ENCODE assay signal across 10 mouse cellular contexts in the genomic region with DNA sequence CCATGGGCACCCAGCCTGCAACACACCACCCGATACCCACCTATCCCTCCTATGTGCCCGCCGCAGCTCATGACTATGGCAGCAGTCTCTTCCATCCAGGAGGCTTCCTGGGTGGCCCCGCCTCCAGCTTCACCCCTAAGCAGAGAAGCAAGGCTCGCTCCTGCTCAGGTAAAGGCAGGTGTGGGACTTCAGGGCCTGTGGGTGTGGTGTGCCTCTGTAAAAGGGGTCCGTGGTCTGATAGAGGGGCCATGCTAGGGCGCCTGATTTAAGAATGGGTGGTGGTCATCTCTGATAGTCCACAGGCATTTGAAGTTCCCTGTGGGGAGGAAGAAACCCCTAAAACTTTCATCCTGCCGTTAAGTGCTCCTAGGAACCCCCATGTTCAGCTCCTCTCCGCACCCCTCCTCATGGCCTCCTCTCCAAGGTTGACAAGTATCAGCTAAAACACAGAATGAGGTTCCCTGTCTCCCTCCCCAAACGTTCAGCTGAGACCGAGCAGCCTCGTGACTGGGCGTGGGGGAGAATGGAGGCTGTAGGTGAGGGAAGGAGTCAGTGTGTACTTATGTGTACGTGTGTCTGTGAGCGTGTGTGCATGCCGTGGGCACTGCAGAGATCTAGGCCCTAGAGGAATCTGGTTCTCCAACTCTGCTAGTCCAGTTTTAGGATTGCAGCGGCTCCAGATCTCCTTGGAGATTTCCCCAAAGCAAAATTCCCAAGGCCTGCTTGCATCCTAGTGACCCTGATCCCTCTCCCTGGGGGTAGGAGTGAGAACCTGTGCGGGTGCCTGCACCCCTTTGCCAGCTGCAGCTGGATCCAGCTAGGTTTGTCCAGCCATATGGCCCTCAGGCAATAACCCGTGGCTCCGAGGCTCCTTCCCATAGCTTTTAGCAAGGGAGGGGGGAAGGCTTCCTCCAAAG. TPM values are rescaled to one million over a fixed set of nuclear protein-coding genes. Genes with fewer than 3 reads are reported as not detected.
A peak's percentile ranks its signal among the peaks of the same experiment; 100 is the strongest.
DNase-seq lines count a peak whose midpoint lies in the region; ATAC-seq and TF ChIP-seq lines count a peak whose summit lies in the region.
"Had no signal": no experiment of that assay in that cellular context is flagged by ENCODE, and none has a peak within 500 bp of the region (broad histone marks: within the 10 kb centered on the region; RNA-seq: fewer than 3 reads in every experiment).

No protein-coding gene starts in this region.

- H3K9ac ChIP-seq in heart, embryonic 14.5 days (ENCODE audit: low read length), result peak overlapping the region; percentile 73
- peak overlapping the region; percentile 59 for H3K9ac ChIP-seq in heart, embryonic 16.5 days (ENCODE audit: low read length)
- no peak overlapping the region for H3K9ac ChIP-seq in liver, embryonic 13.5 days

- H3K36me3 ChIP-seq in heart, embryonic 14.5 days (ENCODE audit: control insufficient read depth, insufficient read depth, low read length), result 0 out of 2 replicates have a peak, but pooled peaks cover 3% of the 10 kb centered on the region
- H3K36me3 ChIP-seq in G1E (replicated peaks), result peaks cover 75% of the 10 kb centered on the region
- no peaks in the 10 kb centered on the region for H3K36me3 ChIP-seq in heart, embryonic 16.5 days (ENCODE audit: control insufficient read depth, insufficient read depth)
- H3K36me3 ChIP-seq in liver, embryonic 13.5 days, result no peaks in the 10 kb centered on the region

- intact Hi-C loops in heart, postnatal 14 days (cut with DNase I), result no loop called here

- 24% methylated on average over 20 of the region's 20 CpGs for whole genome bisulfite sequencing in heart, embryonic 14.5 days
- WGBS in heart, embryonic 16.5 days, result 33% methylated on average over 20 of the region's 20 CpGs
- WGBS in liver, embryonic 13.5 days (ENCODE audit: insufficient replicate concordance), result 39% methylated on average over 20 of the region's 20 CpGs
- 27% methylated on average over 20 of the region's 20 CpGs for WGBS in cerebellum, adult 2 months

- TF ChIP-seq POLR2A in cerebellum, adult 2 months (IDR thresholded peaks at IDR 0.05; ENCODE audit: borderline replicate concordance, insufficient read depth, low read length), result no peak

- H3K27me3 ChIP-seq in heart, embryonic 14.5 days (ENCODE audit: control insufficient read depth, insufficient read depth, low read length), result peaks cover 91% of the 10 kb centered on the region
- no peaks in the 10 kb centered on the region for H3K27me3 ChIP-seq in G1E (ENCODE audit: insufficient read depth, low read length)
- peaks cover 84% of the 10 kb centered on the region for H3K27me3 ChIP-seq in heart, embryonic 16.5 days (ENCODE audit: control insufficient read depth, insufficient read depth, low read length)
- peaks cover 97% of the 10 kb centered on the region for H3K27me3 ChIP-seq in liver, embryonic 13.5 days
- peaks cover 5% of the 10 kb centered on the region; the same call in 1 of the 2 replicates for H3K27me3 ChIP-seq in cerebellum, adult 2 months (ENCODE audit: control insufficient read depth, insufficient read depth, low read length)

- H3K4me1 ChIP-seq in heart, embryonic 14.5 days (ENCODE audit: control insufficient read depth in 2 of 2, insufficient read depth in 2 of 2, low read length in 2 of 2), result peaks cover 12 to 33% of the 10 kb centered on the region in 2 experiments; a peak in 3 of 4 replicates
- peaks cover 60% of the 10 kb centered on the region for H3K4me1 ChIP-seq in G1E (ENCODE audit: insufficient read depth, low read depth, low read length)
- peaks cover 26% of the 10 kb centered on the region for H3K4me1 ChIP-seq in heart, embryonic 16.5 days (ENCODE audit: control insufficient read depth, insufficient read depth, low read length)
- peaks cover 77% of the 10 kb centered on the region for H3K4me1 ChIP-seq in liver, embryonic 13.5 days (replicated peaks)
- H3K4me1 ChIP-seq in cerebellum, adult 2 months (ENCODE audit: control insufficient read depth, insufficient read depth, low read length), result peaks cover 4% of the 10 kb centered on the region; the same call in 1 of the 2 replicates

- no peak overlapping the region; a peak in 1 of 4 replicates for H3K27ac ChIP-seq in heart, embryonic 14.5 days (replicated peaks in 1 of 2; ENCODE audit: control insufficient read depth in 1 of 2, insufficient read depth in 1 of 2, low read depth in 2 of 2, low read length in 2 of 2)
- peak overlapping the region; percentile 66; the same call in 1 of the 2 replicates for H3K27ac ChIP-seq in heart, embryonic 16.5 days (ENCODE audit: low read length)
- no peak overlapping the region for H3K27ac ChIP-seq in liver, embryonic 13.5 days
- no peak overlapping the region for H3K27ac ChIP-seq in cerebellum, adult 2 months (ENCODE audit: insufficient read depth, low read length)
- H3K27ac ChIP-seq: macrophage had no signal

- no peak for ATAC-seq in heart, embryonic 14.5 days (ENCODE audit: insufficient number of reproducible peaks, insufficient read depth, low FRiP score, low read depth)
- ATAC-seq in G1E (ENCODE audit: extremely low read depth, insufficient number of reproducible peaks, low FRiP score, poor library complexity, severe bottlenecking), result no peak
- ATAC-seq in heart, embryonic 16.5 days (replicated peaks; ENCODE audit: extremely low read depth, insufficient read depth, low FRiP score), result no peak
- ATAC-seq in liver, embryonic 13.5 days (ENCODE audit: low read depth), result no peak

- DNase-seq in heart, postnatal 14 days, result no peak
- no peak for DNase-seq in G1E (ENCODE audit: low spot score)
- DNase-seq in liver, embryonic 13.5 days, result no peak
- no peak for DNase-seq in thymus, postnatal 4 days
- no peak for DNase-seq in cerebellum, adult 2 months
- DNase-seq in spleen, postnatal 10 days (ENCODE audit: low spot score in 2 of 2), result no peak
- DNase-seq: gastrocnemius, postnatal 36 days had no signal

- no peaks in the 10 kb centered on the region for H3K9me3 ChIP-seq in heart, embryonic 14.5 days (ENCODE audit: control insufficient read depth, low read length)
- H3K9me3 ChIP-seq in G1E (replicated peaks), result no peaks in the 10 kb centered on the region
- no peaks in the 10 kb centered on the region for H3K9me3 ChIP-seq in heart, embryonic 16.5 days (replicated peaks; ENCODE audit: control insufficient read depth, low read length)
- H3K9me3 ChIP-seq in liver, embryonic 13.5 days (replicated peaks), result no peaks in the 10 kb centered on the region

- H3K4me3 ChIP-seq in heart, embryonic 14.5 days (ENCODE audit: control insufficient read depth in 1 of 2, insufficient read depth in 1 of 2, low read depth in 1 of 2, low read length in 2 of 2), result peak overlapping the region; percentile 54 to 56
- H3K4me3 ChIP-seq in G1E (ENCODE audit: low read depth, low read length), result peak overlapping the region; percentile 99
- H3K4me3 ChIP-seq in heart, embryonic 16.5 days (ENCODE audit: low read length), result peak overlapping the region; percentile 63
- H3K4me3 ChIP-seq in liver, embryonic 13.5 days (replicated peaks), result 0 out of 2 replicates have a peak overlapping the region, but pooled peaks have one; percentile 58
- H3K4me3 ChIP-seq in cerebellum, adult 2 months (replicated peaks; ENCODE audit: insufficient read depth, low read depth, low read length), result no peak overlapping the region

- peak overlapping the region; percentile 79 for H3K4me2 ChIP-seq in heart, embryonic 14.5 days (ENCODE audit: low read length)
- H3K4me2 ChIP-seq in heart, embryonic 16.5 days (ENCODE audit: low read depth, low read length), result peak overlapping the region; percentile 72
- H3K4me2 ChIP-seq in liver, embryonic 13.5 days, result peak overlapping the region; percentile 73

- TF ChIP-seq CTCF in G1E (IDR thresholded peaks at IDR 0.05; ENCODE audit: low read depth, low read length), result no peak
- TF ChIP-seq CTCF in cerebellum, adult 2 months (IDR thresholded peaks at IDR 0.05; ENCODE audit: borderline replicate concordance, insufficient read depth, low read depth, low read length), result no peak

RNA-seq across cellular contexts. Expression of a gene that starts 7.3 kb away (rescaled TPM):
- polyA plus RNA-seq in heart, embryonic 14.5 days (2014; fragmentation: Nextera tagmentation; extraction: Ambion mirVana), result 12.5 and 18.6 TPM in 2 replicates
- total RNA-seq in heart, postnatal 14 days (2021), result 10 to 100 TPM; 21.4 to 23.7 TPM
- total RNA-seq in G1E (2014; fragmentation: Nextera tagmentation) (264 and 265 TPM in 2 replicates), G1E (2017) (127 and 145 TPM in 2 replicates)
- polyA plus RNA-seq in G1E (2012), result 1,748 and 2,211 TPM in 2 replicates
- polyA plus RNA-seq in heart, embryonic 16.5 days (2015; fragmentation: Nextera tagmentation; extraction: Ambion mirVana), result 14.9 and 15.5 TPM in 2 replicates
- 6.9 and 7.4 TPM in 2 replicates for polyA plus RNA-seq in liver, embryonic 13.5 days (2015; fragmentation: Nextera tagmentation; extraction: Ambion mirVana)
- 6.4 and 6.6 TPM in 2 replicates for polyA plus RNA-seq in cerebellum, adult 2 months (2012; rRNA removed)

RNA-seq across cellular contexts. Expression of a gene that starts 21.1 kb away (rescaled TPM):
- not detected in 2 replicates for polyA plus RNA-seq in heart, embryonic 14.5 days (2014; fragmentation: Nextera tagmentation; extraction: Ambion mirVana)
- not detected for total RNA-seq in heart, postnatal 14 days (2021)
- total RNA-seq in G1E (2014; fragmentation: Nextera tagmentation), result not detected in 2 replicates
- 0.11 TPM in 1 of 2 replicates, not detected in the other for total RNA-seq in G1E (2017)
- not detected in 2 replicates for polyA plus RNA-seq in G1E (2012)
- not detected in 2 replicates for polyA plus RNA-seq in heart, embryonic 16.5 days (2015; fragmentation: Nextera tagmentation; extraction: Ambion mirVana)
- not detected in 2 replicates for polyA plus RNA-seq in liver, embryonic 13.5 days (2015; fragmentation: Nextera tagmentation; extraction: Ambion mirVana)
- polyA plus RNA-seq in cerebellum, adult 2 months (2012; rRNA removed), result not detected in 2 replicates
- total RNA-seq: gastrocnemius, postnatal 36 days had no signal
- polyA plus RNA-seq: macrophage had no signal

Comparison
In these comparisons a context has a peak if more than half of its experiments do, and no peak if none do; other contexts are left out.
1. RNA of a gene that starts 7.3 kb away (polyA plus RNA-seq): 1,748 to 2,211 TPM in G1E; 12.5 to 18.6 TPM in heart, embryonic 14.5 days, 14.9 to 15.5 TPM in heart, embryonic 16.5 days, 6.9 to 7.4 TPM in liver, embryonic 13.5 days and 6.4 to 6.6 TPM in cerebellum, adult 2 months; every median in the first group is over 10 times any median in the second.
2. Peak in every context shown above with its lines, with median percentiles within 50 percentile points of each other: H3K4me2 ChIP-seq.